Mouse (Mus musculus) hindbrain, postnatal 0 days (tissue): ENCODE data around the gene Tfeb. TPM values are rescaled to one million over a fixed set of nuclear protein-coding genes. Genes with fewer than 3 reads are reported as not detected.
A peak's percentile ranks its signal among the peaks of the same experiment; 100 is the strongest.

ENCODE experiments used
- ATAC-seq: fragments of 200-750 bp; cut with Nextera tagmentation; 2 replicates; pipeline ENCODE4 v1.8.0; 2017; ENCODE audit warnings: mild to moderate bottlenecking, moderate TSS enrichment, moderate library complexity
- DNase-seq: peaks from one replicate; pipeline ENCODE4 v3.0.0-alpha.2; 2015; ENCODE audit warnings: low spot score
- H3K27ac ChIP-seq: fragments of 300-500 bp; sonication (generic); 2 replicates; pipeline ENCODE4 v1.5.1; 2014; ENCODE audit warnings: mild to moderate bottlenecking
- H3K27me3 ChIP-seq: fragments of 300-500 bp; sonication (generic); 2 replicates; pipeline ENCODE4 v1.6.1; 2014; ENCODE audit warnings: low read length, mixed read lengths; ENCODE audit not compliant: insufficient read depth
- H3K36me3 ChIP-seq: fragments of 300-500 bp; sonication (generic); 2 replicates; pipeline ENCODE4 v1.6.1; 2014; ENCODE audit warnings: low read length, mixed read lengths; ENCODE audit not compliant: insufficient read depth
- H3K4me1 ChIP-seq: fragments of 300-500 bp; sonication (generic); 2 replicates; pipeline ENCODE4 v1.6.1; 2014; ENCODE audit warnings: antibody characterized with exemption, low read length, mixed read lengths; ENCODE audit not compliant: insufficient read depth
- H3K4me2 ChIP-seq: fragments of 300-500 bp; sonication (generic); 2 replicates; pipeline ENCODE4 v1.6.1; 2014; ENCODE audit warnings: low read depth, mild to moderate bottlenecking, low read length, moderate library complexity, mixed read lengths
- H3K4me3 ChIP-seq: fragments of 300-500 bp; sonication (generic); 2 replicates; pipeline ENCODE4 v1.5.1; 2014; ENCODE audit warnings: low read length
- H3K9ac ChIP-seq: fragments of 300-500 bp; sonication (generic); replicated peaks from 2 replicates; pipeline ENCODE4 v1.6.1; 2014; ENCODE audit warnings: mild to moderate bottlenecking, low read length, moderate library complexity, mixed read lengths
- H3K9me3 ChIP-seq: fragments of 300-500 bp; sonication (generic); 2 replicates; pipeline ENCODE4 v1.6.1; 2016; ENCODE audit warnings: low read length, mixed read lengths
- CTCF ChIP-seq: IDR thresholded peaks from 2 replicates; pipeline ENCODE4 v1.5.1; 2016; ENCODE audit warnings: antibody characterized with exemption, control low read depth, low read depth
- WGBS: fragments of 180-500 bp; shearing (Covaris S2); extraction: QIAGEN DNeasy Blood & Tissue Kit; methylation state at CpG from one replicate; pipeline ENCODE4 v1.1.7; 2014; 5-methylcytosine and 5-hydroxymethylcytosine counted together
- polyA plus RNA-seq: library from polyadenylated mRNA; unstranded; fragments of >200 nt; fragmentation: Nextera tagmentation; extraction: Ambion mirVana; gene quantifications from 2 replicates; pipeline ENCODE4 v1.2.1, GENCODE M21; 2015
- total RNA-seq: library from RNA; depleted of rRNA; stranded (reverse); fragments of >200 nt; gene quantifications from 2 replicates; pipeline ENCODE4 v1.2.3, GENCODE M21; 2014

The Tfeb gene
- total and polyA plus RNA-seq, 2 experiments from 2014 or later: 6.6 to 13.2 TPM

DNA sequence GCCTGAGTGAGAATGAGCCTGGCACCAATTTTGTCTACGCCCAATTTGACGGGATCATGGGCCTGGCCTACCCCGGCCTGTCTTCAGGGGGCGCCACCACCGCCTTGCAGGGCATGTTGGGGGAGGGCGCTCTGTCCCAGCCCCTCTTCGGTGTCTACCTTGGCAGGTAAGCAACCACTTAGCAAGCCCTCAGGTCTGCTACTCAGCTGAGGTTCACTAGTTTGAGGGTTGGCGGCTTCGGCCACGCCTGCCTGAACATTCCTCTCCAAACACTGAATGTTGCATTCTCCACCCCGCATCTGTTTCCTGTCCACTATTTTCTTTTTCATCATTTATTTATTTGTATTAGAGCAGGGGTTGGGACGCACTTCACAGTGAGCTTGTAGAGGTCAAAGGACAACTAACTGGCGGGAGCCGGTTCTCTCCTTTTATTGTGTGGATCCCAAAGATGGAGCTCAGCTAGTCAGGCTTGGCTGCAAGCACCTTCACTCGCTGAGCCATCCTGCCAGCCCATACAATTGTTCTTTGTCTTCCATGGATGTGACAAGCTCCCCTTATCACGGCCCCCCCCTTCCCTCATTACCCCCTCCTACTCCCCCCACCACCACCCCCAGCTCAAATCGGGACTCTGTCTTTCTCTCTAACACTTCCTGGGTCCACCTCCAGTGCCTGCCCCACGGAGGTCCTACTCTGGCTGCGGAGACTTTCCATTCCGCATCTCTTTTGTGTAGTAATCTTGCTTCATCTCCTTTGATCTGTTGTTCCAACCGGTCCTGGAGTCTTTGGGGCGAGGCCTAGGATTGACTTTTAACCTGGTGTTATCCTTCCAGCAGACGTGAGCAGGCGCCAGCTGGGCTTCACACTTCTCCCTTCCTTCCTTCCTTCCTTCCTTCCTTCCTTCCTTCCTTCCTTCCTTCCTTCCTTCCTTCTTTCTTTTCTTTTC is 5.9 kb upstream of the Tfeb start:
- no peak for DNase-seq
- Histone ChIP-seq H3K4me2 (no peak overlapping the region), H3K27ac (no peak overlapping the region), H3K9ac (no peak overlapping the region), H3K4me3 (no peak overlapping the region), H3K9me3 (no peaks in the 10 kb centered on the region), H3K36me3 (no peaks in the 10 kb centered on the region), H3K4me1 (no peaks in the 10 kb centered on the region), H3K27me3 (no peaks in the 10 kb centered on the region)
- 50% methylated on average over 24 of the region's 24 CpGs for WGBS
- ATAC-seq: no peak
- TF ChIP-seq CTCF: peak; percentile 29

DNA sequence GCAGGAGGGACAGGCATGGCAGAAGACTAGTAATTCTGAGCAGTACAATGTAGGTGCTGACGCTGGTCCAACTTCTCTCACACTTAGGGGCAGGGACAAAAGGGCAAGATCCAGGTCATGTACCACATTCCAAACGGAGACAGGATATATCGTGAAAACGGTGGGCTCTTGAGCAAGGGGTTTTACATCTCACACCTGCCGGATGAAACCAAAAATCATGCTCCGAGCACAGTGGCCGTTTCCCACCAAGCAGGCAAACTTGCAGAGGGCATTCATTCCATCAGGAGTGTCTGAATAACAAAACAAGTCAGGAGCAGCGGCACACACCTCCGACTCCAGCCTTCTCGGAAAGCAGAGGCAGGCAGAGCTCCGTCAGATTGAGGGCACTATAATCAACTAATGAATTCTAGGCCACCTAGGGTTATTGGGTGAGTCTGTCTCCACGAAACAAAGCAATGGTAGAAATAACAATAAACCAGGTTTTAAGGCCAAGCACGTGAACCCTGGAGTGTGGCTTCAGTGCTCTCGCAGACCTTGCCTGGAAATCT is 1.2 kb upstream of the Tfeb start:
- Histone ChIP-seq H3K4me2 (no peak overlapping the region), H3K36me3 (no peaks in the 10 kb centered on the region), H3K9ac (no peak overlapping the region), H3K27me3 (no peaks in the 10 kb centered on the region), H3K27ac (no peak overlapping the region), H3K9me3 (no peaks in the 10 kb centered on the region), H3K4me3 (no peak overlapping the region), H3K4me1 (0 out of 2 replicates have a peak, but pooled peaks cover 5% of the 10 kb centered on the region)
- TF ChIP-seq CTCF: no peak
- 75% methylated on average over 14 of the region's 14 CpGs for WGBS
- DNase-seq: no peak
- ATAC-seq: no peak

DNA sequence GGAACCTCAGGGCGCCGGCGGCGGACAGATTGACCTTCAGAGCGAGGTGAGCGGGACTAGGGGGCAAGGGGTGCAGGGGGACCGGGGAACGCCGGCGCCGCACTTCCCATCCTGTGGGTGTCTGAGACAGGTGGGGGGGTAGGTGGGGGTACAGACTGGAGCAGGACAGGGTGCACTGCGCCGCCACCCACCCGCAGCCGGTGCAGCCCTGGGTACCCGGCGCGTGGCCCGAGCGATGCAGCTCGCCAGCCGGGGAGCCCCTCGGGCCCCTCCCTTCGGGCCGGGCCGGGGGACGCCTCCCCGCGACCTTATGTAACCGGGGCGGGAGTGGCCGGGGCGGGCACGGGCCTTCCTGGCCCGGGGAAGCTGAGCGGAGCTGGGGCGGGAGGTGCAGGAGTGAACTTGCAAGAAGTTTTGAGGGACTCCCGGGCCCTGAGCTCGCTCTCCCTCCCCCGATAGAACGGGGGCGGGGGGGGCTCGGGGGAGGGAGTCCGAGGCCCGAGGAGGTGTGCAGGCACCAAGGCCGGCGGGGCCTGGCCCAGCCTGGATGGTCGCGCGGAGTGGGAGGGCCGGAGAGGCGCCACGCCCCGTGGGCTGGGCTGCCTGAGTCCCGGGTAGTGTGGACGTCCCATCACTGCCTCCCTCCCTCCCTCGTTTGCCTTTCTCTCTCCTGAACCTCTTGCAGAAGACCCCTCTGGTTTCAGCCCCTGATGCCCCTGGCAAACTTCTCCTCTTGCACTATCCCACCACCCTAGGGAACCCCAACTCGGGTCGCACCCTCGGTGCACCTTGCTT is 638 bp downstream of the Tfeb start:
- H3K4me1 ChIP-seq: 0 out of 2 replicates have a peak, but pooled peaks cover 5% of the 10 kb centered on the region
- H3K9ac ChIP-seq: peak overlapping the region; percentile 53
- H3K9me3 ChIP-seq: no peaks in the 10 kb centered on the region
- peak overlapping the region; percentile 69 for H3K27ac ChIP-seq
- H3K27me3 ChIP-seq: no peaks in the 10 kb centered on the region
- H3K36me3 ChIP-seq: no peaks in the 10 kb centered on the region
- H3K4me3 ChIP-seq: peak overlapping the region; percentile 61
- ATAC-seq (peak; percentile 83), DNase-seq (peak; percentile 70)
- 1% methylated on average over 46 of the region's 60 CpGs for WGBS
- TF ChIP-seq CTCF: no peak
- H3K4me2 ChIP-seq: peak overlapping the region; percentile 95

DNA sequence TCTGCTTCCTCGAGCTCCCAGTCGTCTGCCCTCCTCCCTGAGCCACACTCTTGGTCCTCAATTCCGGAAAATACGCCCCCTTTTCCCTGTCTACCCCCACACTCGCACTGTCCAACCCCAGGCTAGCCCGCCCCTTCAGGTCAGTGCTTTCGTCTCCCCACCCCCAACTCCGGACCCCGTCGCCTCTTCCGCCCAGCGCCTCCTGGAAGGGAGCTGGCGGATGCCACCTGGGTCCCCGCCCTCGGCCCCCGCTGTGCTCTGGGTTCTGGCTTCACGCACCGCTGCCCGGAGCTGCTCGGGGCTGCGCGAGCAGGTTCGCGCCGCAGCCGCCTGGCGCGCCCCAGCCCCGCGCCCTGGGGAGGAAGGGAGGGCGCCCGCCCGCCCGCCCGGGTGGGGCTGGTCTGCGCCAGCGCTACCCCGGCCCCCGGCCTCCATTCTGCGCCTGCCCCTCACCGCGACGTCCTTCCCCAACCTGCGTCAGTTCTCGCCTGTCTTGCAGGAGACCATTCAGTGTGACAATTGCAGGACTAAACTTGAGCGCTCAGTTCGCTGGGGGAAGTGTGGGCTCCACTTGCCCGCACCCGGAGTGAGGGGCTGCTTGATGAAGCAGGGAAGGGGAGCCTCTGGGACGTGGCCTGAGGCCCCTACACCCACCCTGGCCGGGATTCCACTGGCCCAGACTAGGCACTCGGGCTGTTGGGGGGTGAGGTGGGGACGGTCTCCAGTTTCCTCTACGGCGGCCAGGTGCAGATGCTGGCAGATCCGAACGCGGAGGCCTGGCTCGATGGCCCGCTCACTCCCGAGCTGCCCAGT is 1.4 kb downstream of the Tfeb start:
- H3K36me3 ChIP-seq: no peaks in the 10 kb centered on the region
- peak overlapping the region; percentile 95 for H3K4me2 ChIP-seq
- H3K4me1 ChIP-seq: 0 out of 2 replicates have a peak, but pooled peaks cover 5% of the 10 kb centered on the region
- peak; percentile 19 for DNase-seq
- H3K4me3 ChIP-seq: peak overlapping the region; percentile 61
- ATAC-seq: peak; percentile 46
- H3K27me3 ChIP-seq: no peaks in the 10 kb centered on the region
- H3K9ac ChIP-seq: peak overlapping the region; percentile 53
- 2% methylated on average over 45 of the region's 61 CpGs for WGBS
- H3K9me3 ChIP-seq: no peaks in the 10 kb centered on the region
- peak overlapping the region; percentile 69; the same call in 1 of the 2 replicates for H3K27ac ChIP-seq
- TF ChIP-seq CTCF: 0 out of 2 replicates have a peak, but pooled peaks have one; percentile 10

DNA sequence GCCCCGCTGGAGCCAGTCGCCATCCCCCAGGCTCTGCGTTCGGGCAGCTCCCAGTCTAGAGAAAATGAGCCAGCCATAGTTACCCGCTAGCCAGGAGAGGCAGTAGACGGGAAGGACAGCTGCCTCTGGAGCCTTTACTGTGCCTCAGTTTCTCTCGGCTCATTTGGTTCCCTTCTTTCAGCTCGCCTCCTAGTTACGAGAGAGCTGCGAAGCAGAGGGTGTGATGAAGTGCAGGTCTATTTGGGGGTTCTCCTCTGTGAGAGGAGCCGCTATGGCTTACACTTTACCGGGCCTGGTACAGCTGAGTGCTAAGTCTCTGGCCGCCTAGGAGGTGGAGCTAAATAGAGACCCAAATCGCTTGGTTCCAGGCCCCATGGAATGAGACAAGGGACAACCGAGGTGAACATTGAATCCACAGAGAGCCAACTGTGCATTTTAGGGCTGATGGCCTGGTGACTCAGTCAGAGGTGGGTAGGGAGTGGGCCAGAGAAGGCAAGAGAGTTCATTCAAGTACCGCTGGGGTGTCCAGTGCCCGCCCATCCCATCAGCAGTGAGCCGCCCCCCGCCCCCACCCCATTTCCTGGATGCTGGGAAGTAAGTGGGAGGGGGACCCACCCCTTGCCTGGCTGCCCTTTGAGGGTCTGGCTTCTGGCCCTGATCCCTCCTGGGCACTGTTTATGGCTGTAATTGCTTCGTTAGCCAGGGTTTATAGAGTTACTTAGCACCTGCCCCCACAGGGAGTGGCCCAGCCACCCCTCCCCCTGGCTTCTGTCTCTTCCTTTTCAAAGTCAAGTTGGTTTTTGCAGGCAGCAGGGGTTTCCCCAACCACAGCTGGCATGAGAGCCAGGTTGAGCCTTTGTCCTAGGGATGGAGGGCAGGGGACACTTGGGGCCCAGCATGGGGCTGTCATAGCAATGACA is 2.3 kb downstream of the Tfeb start:
- no peak for ATAC-seq
- DNase-seq: no peak
- WGBS: 13% methylated on average over 20 of the region's 20 CpGs
- Histone ChIP-seq H3K36me3 (no peaks in the 10 kb centered on the region), H3K9me3 (no peaks in the 10 kb centered on the region), H3K27me3 (no peaks in the 10 kb centered on the region), H3K4me2 (peak overlapping the region; percentile 95), H3K9ac (no peak overlapping the region; the same call in 1 of the 2 replicates), H3K27ac (no peak overlapping the region), H3K4me1 (0 out of 2 replicates have a peak, but pooled peaks cover 5% of the 10 kb centered on the region), H3K4me3 (peak overlapping the region; percentile 61; the same call in 1 of the 2 replicates)
- TF ChIP-seq CTCF: no peak
